Mouse (Mus musculus): ENCODE data around the gene Anks1b. TPM values are rescaled to one million over a fixed set of nuclear protein-coding genes. Genes with fewer than 3 reads are reported as not detected.

Anks1b gene
- polyA plus RNA-seq, 1 experiment from 2014 or later = 1.6 TPM

DNA sequence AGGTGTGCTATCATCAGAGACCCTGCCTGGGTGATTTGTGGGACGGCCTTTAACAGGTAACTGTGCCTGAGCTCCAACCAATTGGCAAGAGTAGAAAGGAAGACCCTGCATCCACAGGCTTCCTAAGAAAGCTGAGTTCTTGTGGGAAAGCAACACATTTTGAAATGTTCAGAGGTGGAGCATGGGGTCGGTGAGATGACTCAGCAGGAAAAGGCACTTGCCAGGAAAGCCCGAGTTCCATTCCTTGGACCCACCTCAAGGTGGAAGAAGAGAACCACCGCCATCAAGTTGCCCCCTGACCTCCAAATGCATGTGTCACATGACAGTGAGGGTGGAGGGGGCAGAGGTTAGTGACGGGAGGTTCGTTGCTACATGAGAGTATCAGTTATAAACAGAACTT is 1101.2 kb downstream of the Anks1b start:
- WGBS = 87% methylated on average over 6 of the region's 6 CpGs
- H3K36me3 ChIP-seq = no peaks in the 10 kb centered on the region
- no peak for DNase-seq (ENCODE audit: low spot score)
- no peak overlapping the region for H3K27ac ChIP-seq (replicated peaks)
- H3K9me3 ChIP-seq (replicated peaks) = no peaks in the 10 kb centered on the region
- H3K27me3 ChIP-seq (ENCODE audit: low read depth, poor library complexity, severe bottlenecking) = peaks cover 26% of the 10 kb centered on the region
- H3K4me3 ChIP-seq = no peak overlapping the region
- H3K4me1 ChIP-seq = peaks cover 14% of the 10 kb centered on the region

DNA sequence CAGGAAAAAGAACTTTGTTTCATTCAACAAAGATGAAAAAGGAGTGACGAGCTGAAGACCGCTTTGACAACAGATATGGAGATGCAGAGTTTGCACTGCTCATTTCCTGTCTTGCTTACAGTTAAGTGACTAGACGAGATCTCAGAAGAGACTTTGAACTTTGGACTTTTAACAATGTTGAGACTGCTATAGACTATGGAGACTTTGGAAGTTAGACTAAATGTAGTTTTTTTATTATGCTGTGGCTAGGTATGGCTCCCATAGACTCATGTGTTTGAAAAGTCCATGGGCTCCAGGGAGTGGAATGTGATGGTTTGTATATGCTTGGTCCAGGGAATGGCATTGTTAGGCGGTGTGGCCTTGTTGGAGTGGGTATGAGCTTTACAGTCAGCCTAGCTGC is 1108.5 kb downstream of the Anks1b start:
- Histone ChIP-seq H3K4me1 (no peaks in the 10 kb centered on the region), H3K4me3 (no peak overlapping the region)
- WGBS = 90% methylated on average over 4 of the region's 4 CpGs

DNA sequence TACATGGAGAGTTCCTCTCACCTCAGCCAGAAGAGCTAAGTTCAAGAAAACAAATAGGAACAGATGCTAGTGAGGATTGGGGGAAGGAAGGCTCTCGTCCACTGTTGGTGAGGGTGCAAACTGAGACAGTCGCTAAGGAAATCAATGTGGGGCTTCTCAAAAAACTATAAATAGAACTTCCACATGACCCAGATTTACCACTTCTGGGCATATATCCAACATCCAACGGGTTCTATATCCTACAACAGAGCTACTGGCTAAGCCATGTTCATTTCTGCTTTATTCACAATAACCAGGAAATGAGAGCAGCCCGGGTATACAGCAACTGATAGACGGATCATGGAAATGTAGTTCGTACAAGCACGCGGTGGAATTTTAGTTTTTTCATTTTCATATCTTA is 1109.7 kb downstream of the Anks1b start:
- Histone ChIP-seq H3K36me3 (0 out of 2 replicates have a peak, but pooled peaks cover 5% of the 10 kb centered on the region), H3K9me3 (replicated peaks) (no peaks in the 10 kb centered on the region; the same call in 1 of the 2 replicates), H3K27ac (replicated peaks) (no peak overlapping the region), H3K4me1 (no peaks in the 10 kb centered on the region), H3K4me3 (no peak overlapping the region), H3K27me3 (ENCODE audit: low read depth, poor library complexity, severe bottlenecking) (no peaks in the 10 kb centered on the region)
- WGBS = 93% methylated on average over 8 of the region's 8 CpGs
- DNase-seq (ENCODE audit: low spot score) = no peak

More for the DNA sequence above, 1108.5 kb downstream of the Anks1b start:
- Histone ChIP-seq H3K27me3 (ENCODE audit: low read depth, poor library complexity, severe bottlenecking) (no peaks in the 10 kb centered on the region), H3K9me3 (replicated peaks) (no peaks in the 10 kb centered on the region; the same call in 1 of the 2 replicates), H3K27ac (replicated peaks) (no peak overlapping the region), H3K36me3 (0 out of 2 replicates have a peak, but pooled peaks cover 5% of the 10 kb centered on the region)
- no peak for DNase-seq (ENCODE audit: low spot score)

DNA sequence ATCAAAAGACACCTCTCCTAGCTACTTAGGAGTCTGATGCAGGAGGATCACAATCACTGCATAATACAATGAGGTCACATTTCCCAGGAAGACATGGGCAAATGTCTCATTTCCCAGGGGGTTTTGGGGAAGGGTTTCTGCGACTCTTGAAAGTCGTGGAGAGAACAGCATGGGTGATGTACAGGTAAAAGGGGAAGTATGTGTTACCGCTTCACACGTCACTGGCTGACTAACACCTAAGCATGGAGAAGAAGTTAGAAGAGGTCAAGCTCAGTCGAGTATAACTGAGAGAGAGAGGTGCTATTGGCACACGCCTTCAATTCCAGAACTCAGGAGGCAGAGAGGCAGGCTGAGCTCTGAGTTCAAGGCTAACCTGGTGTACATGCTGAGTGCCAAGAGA is 1117.0 kb downstream of the Anks1b start:
- no peak for DNase-seq (ENCODE audit: low spot score)
- Histone ChIP-seq H3K27ac (replicated peaks) (no peak overlapping the region), H3K27me3 (ENCODE audit: low read depth, poor library complexity, severe bottlenecking) (no peaks in the 10 kb centered on the region), H3K9me3 (replicated peaks) (no peaks in the 10 kb centered on the region), H3K36me3 (peaks cover 29% of the 10 kb centered on the region), H3K4me1 (no peaks in the 10 kb centered on the region), H3K4me3 (no peak overlapping the region)
- 90% methylated on average over 6 of the region's 6 CpGs for whole genome bisulfite sequencing

DNA sequence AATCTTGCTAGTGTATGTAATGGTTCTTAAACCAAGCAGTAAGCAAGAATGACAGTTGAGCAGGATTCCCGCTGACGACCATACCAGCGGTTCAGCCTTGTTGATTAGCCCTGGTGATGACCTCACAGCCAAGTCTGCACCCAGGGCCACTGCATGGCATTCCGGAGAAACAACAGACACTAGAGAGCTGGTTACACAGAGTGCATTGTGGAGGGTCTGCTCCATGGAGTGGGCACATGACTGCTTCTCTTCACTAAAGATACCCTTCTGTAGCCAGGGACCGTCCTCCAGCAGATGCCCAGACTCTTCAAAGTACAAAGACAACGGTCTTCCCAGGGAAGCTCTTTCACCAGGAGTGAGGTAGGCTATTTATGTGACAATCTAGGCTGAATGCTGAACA is 1118.9 kb downstream of the Anks1b start:
- Histone ChIP-seq H3K4me1 (no peaks in the 10 kb centered on the region), H3K4me3 (no peak overlapping the region), H3K27me3 (ENCODE audit: low read depth, poor library complexity, severe bottlenecking) (no peaks in the 10 kb centered on the region), H3K36me3 (peaks cover 44% of the 10 kb centered on the region), H3K9me3 (replicated peaks) (no peaks in the 10 kb centered on the region), H3K27ac (replicated peaks) (no peak overlapping the region)
- no peak for DNase-seq (ENCODE audit: low spot score)
- 92% methylated on average over 6 of the region's 6 CpGs for WGBS

DNA sequence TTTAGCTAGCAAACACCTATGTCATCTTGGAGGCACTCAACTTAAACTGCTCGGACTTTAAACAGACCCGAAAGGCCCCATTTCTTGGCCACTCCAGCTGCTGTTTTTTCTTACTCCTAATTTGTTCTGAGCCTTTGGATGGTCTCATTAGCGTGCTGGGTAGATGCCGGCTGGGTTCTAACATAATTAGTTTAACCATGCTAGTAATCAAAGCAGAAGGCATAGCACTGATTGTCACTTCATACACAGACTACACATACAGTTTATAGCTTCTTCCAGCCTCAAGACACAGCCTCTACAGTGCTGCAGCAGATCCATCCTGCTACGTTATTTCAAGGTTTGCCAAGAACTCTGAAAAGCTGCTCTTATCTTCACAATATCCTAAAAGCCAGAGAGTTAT is 1120.6 kb downstream of the Anks1b start:
- no peak for DNase-seq (ENCODE audit: low spot score)
- Histone ChIP-seq H3K27me3 (ENCODE audit: low read depth, poor library complexity, severe bottlenecking) (no peaks in the 10 kb centered on the region), H3K4me3 (no peak overlapping the region), H3K36me3 (peaks cover 50% of the 10 kb centered on the region), H3K27ac (replicated peaks) (no peak overlapping the region), H3K9me3 (replicated peaks) (no peaks in the 10 kb centered on the region), H3K4me1 (no peaks in the 10 kb centered on the region)
- 90% methylated on average over 5 of the region's 5 CpGs for WGBS

GRCm38 (mm10) chr10:90999899-91000298 is 1126.6 kb downstream of the Anks1b start:
- H3K36me3 ChIP-seq = peaks cover 39% of the 10 kb centered on the region
- H3K27me3 ChIP-seq (ENCODE audit: low read depth, poor library complexity, severe bottlenecking) = no peaks in the 10 kb centered on the region
- no peak for DNase-seq (ENCODE audit: low spot score)
- no peak overlapping the region for H3K4me3 ChIP-seq
- WGBS = 87% methylated on average over 5 of the region's 5 CpGs
- H3K27ac ChIP-seq (replicated peaks) = no peak overlapping the region
- H3K4me1 ChIP-seq = no peaks in the 10 kb centered on the region
- H3K9me3 ChIP-seq (replicated peaks) = no peaks in the 10 kb centered on the region

DNA sequence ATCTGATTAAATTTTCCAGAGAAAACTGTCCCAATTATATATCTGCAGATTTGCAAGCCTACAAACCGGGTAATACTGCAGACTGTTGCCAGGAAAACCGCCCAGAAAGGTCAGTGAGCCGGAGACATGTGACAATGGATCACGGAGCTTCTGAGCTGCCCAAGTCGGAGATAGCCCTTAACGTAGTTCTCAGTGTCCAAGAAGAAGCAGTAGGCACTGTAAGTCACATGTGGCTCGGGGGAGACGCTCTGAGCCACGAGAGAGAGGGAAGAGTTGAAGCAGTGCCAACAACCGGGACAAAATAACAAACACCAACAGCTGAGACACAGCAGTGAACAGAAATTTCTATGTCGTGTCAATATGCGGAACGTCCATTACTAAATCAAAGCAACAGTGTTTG is 1128.1 kb downstream of the Anks1b start:
- no peaks in the 10 kb centered on the region for H3K27me3 ChIP-seq (ENCODE audit: low read depth, poor library complexity, severe bottlenecking)
- H3K27ac ChIP-seq (replicated peaks) = no peak overlapping the region
- peaks cover 27% of the 10 kb centered on the region for H3K36me3 ChIP-seq
- no peak for DNase-seq (ENCODE audit: low spot score)
- H3K9me3 ChIP-seq (replicated peaks) = no peaks in the 10 kb centered on the region
- H3K4me3 ChIP-seq = no peak overlapping the region
- WGBS = 88% methylated on average over 13 of the region's 13 CpGs
- no peaks in the 10 kb centered on the region for H3K4me1 ChIP-seq

GRCm38 (mm10) chr10:91005858-91006538 is 1132.7 kb downstream of the Anks1b start:
- no peaks in the 10 kb centered on the region for H3K27me3 ChIP-seq (ENCODE audit: low read depth, poor library complexity, severe bottlenecking)
- no peak overlapping the region for H3K27ac ChIP-seq (replicated peaks)
- H3K9me3 ChIP-seq (replicated peaks) = no peaks in the 10 kb centered on the region
- no peak for DNase-seq (ENCODE audit: low spot score)
- 93% methylated on average over 12 of the region's 12 CpGs for WGBS
- H3K4me1 ChIP-seq = no peaks in the 10 kb centered on the region
- peaks cover 33% of the 10 kb centered on the region for H3K36me3 ChIP-seq
- no peak overlapping the region for H3K4me3 ChIP-seq

Other genes starting within 250 kb of the Anks1b start
- 8.3 and 9.9 TPM in 2 replicates for gene Scyl2, start 187.2 kb upstream of the Anks1b start, polyA plus RNA-seq (2016; fragmentation: Nextera tagmentation; extraction: Ambion mirVana)
- 37.2 and 41.3 TPM in 2 replicates for gene Actr6, start 141.2 kb upstream of the Anks1b start, polyA plus RNA-seq (2016; fragmentation: Nextera tagmentation; extraction: Ambion mirVana)
- gene Uhrf1bp1l, start 128.5 kb upstream of the Anks1b start, polyA plus RNA-seq (2016; fragmentation: Nextera tagmentation; extraction: Ambion mirVana) = 28.5 and 31.4 TPM in 2 replicates

All from midbrain, embryonic 10.5 days (tissue).